Mouse (Mus musculus) heart, embryonic 14.5 days (tissue): ENCODE data around the gene Kansl1. TPM values are rescaled to one million over a fixed set of nuclear protein-coding genes. Genes with fewer than 3 reads are reported as not detected.
"Not testable (repeated sequence)": the region's sequence is repeated elsewhere in the genome, so short reads cannot be mapped to it uniquely, and the experiment has no call there.

Experiments
- ATAC-seq: fragments of 200-750 bp; cut with Nextera tagmentation; 2 replicates; pipeline ENCODE4 v1.8.0; 2017; ENCODE audit warnings: low read depth, moderate TSS enrichment; ENCODE audit not compliant: insufficient number of reproducible peaks, insufficient read depth, low FRiP score
- H3K27ac ChIP-seq, 2 experiments: fragments of 200-500 bp in 1 of 2; fragments of 300-500 bp in 1 of 2; sonication (generic) in 1 of 2; replicated peaks in 1 of 2; 2 replicates each; pipeline ENCODE4 v1.5.1; 2012 to 2014; ENCODE audit warnings: low read depth in 2 of 2, low read length in 2 of 2, control low read depth in 1 of 2, mild to moderate bottlenecking in 1 of 2, mixed read lengths in 1 of 2; ENCODE audit not compliant: control insufficient read depth in 1 of 2, insufficient read depth in 1 of 2
- H3K27me3 ChIP-seq: fragments of 300-500 bp; sonication (generic); 2 replicates; pipeline ENCODE4 v1.6.1; 2014; ENCODE audit warnings: mild to moderate bottlenecking, low read length, control low read depth; ENCODE audit not compliant: control insufficient read depth, insufficient read depth
- H3K36me3 ChIP-seq: fragments of 300-500 bp; sonication (generic); 2 replicates; pipeline ENCODE4 v1.6.1; 2014; ENCODE audit warnings: mild to moderate bottlenecking, control low read depth, low read length, mixed read lengths; ENCODE audit not compliant: control insufficient read depth, insufficient read depth
- H3K4me1 ChIP-seq, 2 experiments: fragments of 200-500 bp in 1 of 2; fragments of 300-500 bp in 1 of 2; sonication (generic) in 1 of 2; 2 replicates each; pipeline ENCODE4 v1.6.1; 2012 to 2014; ENCODE audit warnings: low read length in 2 of 2, control low read depth in 1 of 2, mixed read lengths in 1 of 2; ENCODE audit not compliant: control insufficient read depth in 2 of 2, insufficient read depth in 2 of 2
- H3K4me2 ChIP-seq: fragments of 300-500 bp; sonication (generic); 2 replicates; pipeline ENCODE4 v1.6.1; 2014; ENCODE audit warnings: mild to moderate bottlenecking, low read length
- H3K4me3 ChIP-seq, 2 experiments: fragments of 200-500 bp in 1 of 2; fragments of 300-500 bp in 1 of 2; sonication (generic) in 1 of 2; 2 replicates each; pipeline ENCODE4 v1.5.1; 2012 to 2014; ENCODE audit warnings: low read length in 2 of 2, mild to moderate bottlenecking in 2 of 2, control low read depth in 1 of 2, low read depth in 1 of 2, moderate library complexity in 1 of 2; ENCODE audit not compliant: control insufficient read depth in 1 of 2, insufficient read depth in 1 of 2
- H3K9ac ChIP-seq: fragments of 300-500 bp; sonication (generic); 2 replicates; pipeline ENCODE4 v1.6.1; 2014; ENCODE audit warnings: mild to moderate bottlenecking, low read length
- H3K9me3 ChIP-seq: fragments of 300-500 bp; sonication (generic); 2 replicates; pipeline ENCODE4 v1.6.1; 2016; ENCODE audit warnings: low read length, control low read depth; ENCODE audit not compliant: control insufficient read depth
- WGBS: fragments of 180-500 bp; shearing (Covaris S2); extraction: QIAGEN DNeasy Blood & Tissue Kit; methylation state at CpG from one replicate; pipeline ENCODE4 v1.1.7; 2014; 5-methylcytosine and 5-hydroxymethylcytosine counted together
- polyA plus RNA-seq: library from polyadenylated mRNA; unstranded; fragments of >200 nt; fragmentation: Nextera tagmentation; extraction: Ambion mirVana; gene quantifications from 2 replicates; pipeline ENCODE4 v1.2.1, GENCODE M21; 2014

Gene Kansl1
- polyA plus RNA-seq, 1 experiment from 2014 or later: 16.5 TPM

GRCm38 (mm10) chr11:104467698-104468097 lies 963 bp downstream of the Kansl1 start:
- H3K9me3 ChIP-seq: no peaks in the 10 kb centered on the region
- H3K9ac ChIP-seq: no peak overlapping the region
- H3K4me1 ChIP-seq: peaks cover 0 to 16% of the 10 kb centered on the region in 2 experiments; a peak in 3 of 4 replicates
- H3K36me3 ChIP-seq: peaks cover 24% of the 10 kb centered on the region
- no peaks in the 10 kb centered on the region for H3K27me3 ChIP-seq
- ATAC-seq: no peak
- WGBS: 84% methylated on average over 5 of the region's 5 CpGs
- H3K4me3 ChIP-seq: no peak overlapping the region
- no peak overlapping the region for H3K4me2 ChIP-seq
- H3K27ac ChIP-seq: no peak overlapping the region

DNA sequence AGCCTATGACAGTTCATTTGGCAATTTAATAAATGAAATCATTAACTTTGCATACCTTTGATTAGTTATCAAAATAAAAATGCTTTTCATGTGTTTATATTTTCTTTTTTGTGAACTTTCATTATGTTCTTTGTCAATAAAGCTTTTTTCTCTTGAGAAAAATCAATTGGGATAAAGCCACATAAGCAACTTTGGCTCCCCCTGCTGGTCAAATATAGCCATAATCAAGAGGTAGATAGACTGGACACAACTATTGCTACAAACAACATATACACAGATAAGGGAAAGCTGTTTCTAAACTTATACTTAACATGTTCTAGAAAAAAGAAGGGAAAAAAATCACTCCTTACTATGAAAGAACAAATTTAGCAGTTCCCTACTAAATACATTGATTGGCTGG lies 7.1 kb downstream of the Kansl1 start:
- Histone ChIP-seq H3K27ac (no peak overlapping the region), H3K4me2 (no peak overlapping the region), H3K4me3 (no peak overlapping the region), H3K27me3 (no peaks in the 10 kb centered on the region), H3K9ac (no peak overlapping the region), H3K36me3 (peaks cover 32% of the 10 kb centered on the region), H3K4me1 (0 out of 4 replicates have a peak, but pooled peaks cover 0 to 3% of the 10 kb centered on the region in 2 experiments), H3K9me3 (no peaks in the 10 kb centered on the region)
- no peak for ATAC-seq

GRCm38 (mm10) chr11:104459671-104460070 lies 9.0 kb downstream of the Kansl1 start:
- WGBS: 87% methylated on average over 2 of the region's 2 CpGs
- Histone ChIP-seq H3K36me3 (peaks cover 18% of the 10 kb centered on the region), H3K4me1 (0 out of 4 replicates have a peak, but pooled peaks cover 0 to 3% of the 10 kb centered on the region in 2 experiments), H3K27me3 (no peaks in the 10 kb centered on the region), H3K4me3 (no peak overlapping the region), H3K4me2 (no peak overlapping the region), H3K27ac (no peak overlapping the region), H3K9ac (no peak overlapping the region), H3K9me3 (no peaks in the 10 kb centered on the region)
- ATAC-seq: no peak

GRCm38 (mm10) chr11:104458507-104458906 lies 10.2 kb downstream of the Kansl1 start:
- no peaks in the 10 kb centered on the region for H3K27me3 ChIP-seq
- no peaks in the 10 kb centered on the region for H3K4me1 ChIP-seq
- 74% methylated on average over 2 of the region's 2 CpGs for WGBS
- H3K4me2 ChIP-seq: no peak overlapping the region
- no peak overlapping the region for H3K9ac ChIP-seq
- 0 out of 2 replicates have a peak, but pooled peaks cover 12% of the 10 kb centered on the region for H3K36me3 ChIP-seq
- H3K27ac ChIP-seq: no peak overlapping the region
- no peak overlapping the region for H3K4me3 ChIP-seq
- no peak for ATAC-seq
- H3K9me3 ChIP-seq: no peaks in the 10 kb centered on the region

- ATAC-seq: no peak
Measured at GRCm38 (mm10) chr11:104452709-104453108, 16.0 kb downstream of the Kansl1 start.

DNA sequence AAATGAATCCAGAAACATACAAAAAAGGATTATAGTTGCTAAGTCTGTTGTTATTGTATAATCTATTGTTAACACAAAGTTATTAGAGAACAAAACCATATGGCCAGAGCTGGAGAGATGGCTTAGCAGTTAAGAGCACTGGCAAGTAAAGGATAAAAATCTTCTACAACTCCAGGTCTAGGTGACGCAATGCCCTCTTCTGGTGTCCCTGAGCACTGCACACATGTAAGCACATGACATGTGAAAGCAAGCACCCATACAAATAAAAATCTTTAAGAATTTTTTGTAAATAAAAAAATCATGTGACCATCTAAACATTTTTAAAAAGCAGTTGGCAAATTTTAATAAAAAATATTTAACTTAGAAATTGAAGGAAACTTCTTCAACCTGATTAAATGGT lies 17.4 kb downstream of the Kansl1 start:
- no peak overlapping the region for H3K9ac ChIP-seq
- WGBS: 98% methylated on average over 1 of the region's 1 CpGs
- H3K27ac ChIP-seq: no peak overlapping the region
- H3K4me2 ChIP-seq: no peak overlapping the region
- no peaks in the 10 kb centered on the region for H3K27me3 ChIP-seq
- H3K4me3 ChIP-seq: no peak overlapping the region
- no peaks in the 10 kb centered on the region for H3K9me3 ChIP-seq
- no peak for ATAC-seq
- peaks cover 0 to 3% of the 10 kb centered on the region in 2 experiments; a peak in 1 of 4 replicates for H3K4me1 ChIP-seq
- H3K36me3 ChIP-seq: no peaks in the 10 kb centered on the region

More at GRCm38 (mm10) chr11:104452709-104453108, 16.0 kb downstream of the Kansl1 start:
- WGBS: 97% methylated on average over 1 of the region's 1 CpGs
- H3K9ac ChIP-seq: no peak overlapping the region
- no peaks in the 10 kb centered on the region for H3K4me1 ChIP-seq
- no peak overlapping the region for H3K4me3 ChIP-seq
- H3K9me3 ChIP-seq: no peaks in the 10 kb centered on the region
- H3K27me3 ChIP-seq: no peaks in the 10 kb centered on the region
- H3K27ac ChIP-seq: no peak overlapping the region
- no peaks in the 10 kb centered on the region for H3K36me3 ChIP-seq
- H3K4me2 ChIP-seq: no peak overlapping the region

DNA sequence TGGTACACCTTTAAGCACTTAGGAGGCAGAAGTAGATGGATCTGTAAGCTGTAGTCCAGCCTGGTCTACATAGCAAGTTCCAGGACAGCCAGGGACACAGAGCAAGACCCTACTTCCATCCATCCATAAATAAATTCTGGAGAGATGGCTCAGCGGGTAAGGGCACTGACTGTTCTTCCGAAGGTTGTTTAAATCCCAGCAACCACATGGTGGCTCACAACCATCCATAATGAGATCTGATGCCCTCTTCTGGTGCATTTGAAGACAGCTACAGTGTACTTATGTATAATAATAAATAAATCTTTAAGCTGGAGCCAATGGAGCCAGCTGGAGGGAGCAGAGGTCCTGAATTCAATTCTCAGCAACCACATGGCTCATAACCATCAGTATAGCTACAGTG lies 20.2 kb downstream of the Kansl1 start:
- not testable (repeated sequence) for H3K4me1 ChIP-seq, H3K4me2 ChIP-seq, H3K27me3 ChIP-seq, H3K9me3 ChIP-seq, H3K4me3 ChIP-seq, ATAC-seq, H3K36me3 ChIP-seq, H3K27ac ChIP-seq, H3K9ac ChIP-seq
- WGBS: 56% methylated on average over 2 of the region's 2 CpGs

DNA sequence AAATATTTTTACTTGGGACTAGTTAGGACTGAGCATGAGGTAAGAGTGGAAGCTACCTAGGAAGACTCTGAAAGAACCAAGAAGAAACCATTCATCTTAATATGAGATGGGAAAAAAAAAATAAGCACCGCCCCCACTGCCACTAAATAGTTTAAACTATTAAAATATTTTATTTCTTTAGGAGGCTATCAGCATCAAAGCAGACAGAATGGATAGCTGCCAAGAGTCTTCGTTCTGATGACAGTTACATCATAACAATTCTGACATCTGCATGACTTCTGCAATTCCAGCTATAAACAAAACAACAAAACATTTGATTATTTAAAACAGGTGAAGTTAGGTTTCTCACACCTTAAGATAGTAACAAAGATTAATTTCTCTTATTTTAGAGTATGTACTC lies 23.1 kb downstream of the Kansl1 start:
- Histone ChIP-seq H3K27ac (no peak overlapping the region), H3K9ac (no peak overlapping the region), H3K4me3 (no peak overlapping the region), H3K4me2 (no peak overlapping the region), H3K27me3 (no peaks in the 10 kb centered on the region), H3K36me3 (no peaks in the 10 kb centered on the region), H3K4me1 (peaks cover 0 to 11% of the 10 kb centered on the region in 2 experiments; a peak in 2 of 4 replicates), H3K9me3 (no peaks in the 10 kb centered on the region)
- ATAC-seq: no peak
- 75% methylated on average over 2 of the region's 2 CpGs for WGBS
